Mouse (Mus musculus): Measurements from ENCODE around the gene Hspb9. TPM values are rescaled to one million over a fixed set of nuclear protein-coding genes. Genes with fewer than 3 reads are reported as not detected.
A peak's percentile ranks its signal among the peaks of the same experiment; 100 is the strongest.

Gene Hspb9
- polyA plus RNA-seq (2014; fragmentation: Nextera tagmentation; extraction: Ambion mirVana) = 0.53 TPM in 1 of 2 replicates, not detected in the other

DNA sequence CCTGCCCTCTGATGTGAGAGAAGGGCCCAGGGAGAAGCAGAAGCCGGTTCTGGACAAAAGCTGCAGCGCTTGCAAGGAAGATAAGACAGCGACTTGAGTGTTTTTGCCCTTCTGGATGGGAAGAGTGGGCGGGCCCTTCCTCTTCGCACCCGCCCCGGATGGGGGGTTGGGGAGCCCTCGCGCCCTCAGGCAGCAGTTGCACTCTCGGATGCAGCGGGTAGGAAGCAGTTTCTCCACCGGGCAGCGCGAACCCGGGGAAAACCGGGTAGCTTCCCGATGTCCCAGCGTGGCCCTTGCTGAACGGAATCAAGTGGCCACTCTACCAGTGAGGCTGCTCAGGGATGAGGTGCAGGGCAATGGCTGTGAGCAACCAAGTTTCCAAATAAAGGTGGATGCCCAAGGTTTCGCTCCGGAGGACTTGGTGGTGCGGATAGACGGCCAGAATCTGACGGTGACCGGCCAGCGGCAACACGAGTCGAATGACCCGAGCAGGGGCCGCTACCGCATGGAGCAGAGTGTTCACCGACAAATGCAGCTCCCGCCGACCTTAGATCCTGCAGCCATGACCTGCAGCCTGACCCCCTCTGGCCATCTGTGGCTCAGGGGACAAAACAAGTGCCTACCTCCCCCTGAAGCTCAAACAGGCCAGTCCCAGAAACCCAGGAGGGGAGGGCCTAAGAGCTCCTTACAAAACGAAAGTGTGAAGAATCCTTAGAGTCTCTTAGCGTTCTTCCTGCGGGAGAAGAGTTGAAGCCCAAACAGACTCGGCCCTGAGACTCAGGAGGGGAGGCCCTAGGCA lies at the start of gene Hspb9:
Gene Hspb9, plus strand, starts transcription at position 116 of the 799 bp plus-strand sequence.
- 8% methylated on average over 38 of the region's 38 CpGs for WGBS
- Histone ChIP-seq H3K9me3 (replicated peaks; ENCODE audit: control insufficient read depth, low read length) (no peaks in the 10 kb centered on the region), H3K4me3 (ENCODE audit: low read depth, low read length) (no peak within 1 kb of the TSS), H3K27ac (ENCODE audit: low read depth, low read length) (no peak within 1 kb of the TSS), H3K9ac (ENCODE audit: low read length) (peak within 1 kb of the TSS; percentile 54; the same call in 1 of the 2 replicates), H3K27me3 (replicated peaks; ENCODE audit: control insufficient read depth, insufficient read depth, low read length) (no peaks in the 10 kb centered on the region), H3K36me3 (ENCODE audit: control insufficient read depth, insufficient read depth, low read length) (peaks cover 59% of the 10 kb centered on the region), H3K4me1 (ENCODE audit: control insufficient read depth, insufficient read depth, low read length) (peaks cover 14% of the 10 kb centered on the region), H3K4me2 (ENCODE audit: low read length) (peak within 1 kb of the TSS; percentile 31)
- DNase-seq (ENCODE audit: low spot score) (peak; percentile 39), ATAC-seq (no peak)

DNA sequence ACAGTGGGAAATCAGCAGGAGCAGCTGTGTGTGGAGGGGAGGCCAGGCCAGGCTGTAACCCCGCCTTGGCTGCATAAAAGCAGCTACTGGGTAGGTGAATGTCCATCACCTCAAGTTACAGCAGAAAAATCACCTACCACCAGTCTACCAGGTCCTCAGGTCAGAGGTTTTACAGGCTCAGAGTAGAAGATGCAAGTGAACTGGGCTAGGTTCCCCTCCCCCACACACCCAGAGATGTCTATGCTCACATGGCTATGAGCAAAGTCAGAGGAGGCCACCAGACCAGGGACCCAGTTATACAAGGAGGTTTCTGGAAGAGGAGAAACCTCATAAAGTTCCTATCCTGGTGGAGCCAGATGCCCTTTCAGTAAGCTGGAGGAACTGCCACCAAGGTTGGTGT lies 42.6 kb upstream of the Hspb9 start:
- no peak overlapping the region for H3K9ac ChIP-seq (ENCODE audit: low read length)
- 0 out of 2 replicates have a peak, but pooled peaks cover 2% of the 10 kb centered on the region for H3K9me3 ChIP-seq (replicated peaks; ENCODE audit: control insufficient read depth, low read length)
- no peak for ATAC-seq
- no peak overlapping the region for H3K4me2 ChIP-seq (ENCODE audit: low read length)
- H3K4me1 ChIP-seq (ENCODE audit: control insufficient read depth, insufficient read depth, low read length) = no peaks in the 10 kb centered on the region
- H3K27ac ChIP-seq (ENCODE audit: low read depth, low read length) = no peak overlapping the region
- no peaks in the 10 kb centered on the region for H3K27me3 ChIP-seq (replicated peaks; ENCODE audit: control insufficient read depth, insufficient read depth, low read length)
- WGBS = 74% methylated on average over 1 of the region's 1 CpGs
- no peaks in the 10 kb centered on the region for H3K36me3 ChIP-seq (ENCODE audit: control insufficient read depth, insufficient read depth, low read length)
- DNase-seq (ENCODE audit: low spot score) = no peak
- H3K4me3 ChIP-seq (ENCODE audit: low read depth, low read length) = no peak overlapping the region

DNA sequence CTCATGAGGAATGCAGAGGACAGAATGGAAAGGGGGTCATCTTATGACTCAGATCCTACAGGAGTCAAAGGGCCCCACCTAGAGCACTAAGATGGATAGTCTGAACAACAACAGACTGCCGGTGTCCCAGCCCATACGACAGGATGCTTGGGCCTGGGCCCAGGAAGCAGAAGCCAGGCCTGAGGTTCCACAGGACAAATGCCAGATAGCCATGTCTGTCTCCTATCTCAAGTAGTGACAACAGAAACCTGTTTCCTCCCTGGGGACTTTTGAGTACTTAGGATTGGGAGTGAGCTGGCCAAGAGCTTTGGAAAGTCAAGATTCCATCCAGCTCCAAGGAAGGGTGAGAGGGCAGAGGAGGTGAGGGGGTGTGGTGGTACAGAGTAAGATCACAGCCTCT lies 41.7 kb upstream of the Hspb9 start:
- Histone ChIP-seq H3K4me3 (ENCODE audit: low read depth, low read length) (no peak overlapping the region), H3K4me2 (ENCODE audit: low read length) (no peak overlapping the region), H3K9ac (ENCODE audit: low read length) (no peak overlapping the region), H3K36me3 (ENCODE audit: control insufficient read depth, insufficient read depth, low read length) (no peaks in the 10 kb centered on the region), H3K27me3 (replicated peaks; ENCODE audit: control insufficient read depth, insufficient read depth, low read length) (no peaks in the 10 kb centered on the region), H3K4me1 (ENCODE audit: control insufficient read depth, insufficient read depth, low read length) (no peaks in the 10 kb centered on the region), H3K9me3 (replicated peaks; ENCODE audit: control insufficient read depth, low read length) (0 out of 2 replicates have a peak, but pooled peaks cover 2% of the 10 kb centered on the region), H3K27ac (ENCODE audit: low read depth, low read length) (no peak overlapping the region)
- 92% methylated on average over 2 of the region's 2 CpGs for WGBS
- DNase-seq (ENCODE audit: low spot score) (no peak), ATAC-seq (no peak)

DNA sequence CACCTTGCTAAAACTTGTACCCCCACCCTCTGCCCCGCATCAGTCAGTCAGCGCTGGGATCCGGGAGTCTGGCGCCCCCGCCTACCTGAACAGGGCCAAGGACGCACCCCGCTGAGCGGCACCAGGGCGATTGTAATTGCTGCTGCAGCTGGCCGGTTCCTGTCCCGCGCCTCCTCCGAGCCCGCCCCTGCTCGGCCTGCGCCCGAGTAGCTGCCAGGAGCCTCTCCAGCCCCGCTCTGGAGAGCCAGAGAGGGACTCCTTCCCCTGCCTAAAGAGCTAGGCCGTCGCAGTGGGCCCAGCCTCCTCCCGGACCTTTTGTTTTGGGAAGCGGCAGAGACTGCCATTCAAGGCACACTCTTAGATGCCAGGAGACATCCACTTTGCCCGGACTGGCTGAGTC lies 40.5 kb upstream of the Hspb9 start:
- Histone ChIP-seq H3K4me2 (ENCODE audit: low read length) (peak overlapping the region; percentile 26; the same call in 1 of the 2 replicates), H3K27me3 (replicated peaks; ENCODE audit: control insufficient read depth, insufficient read depth, low read length) (no peaks in the 10 kb centered on the region), H3K4me1 (ENCODE audit: control insufficient read depth, insufficient read depth, low read length) (no peaks in the 10 kb centered on the region), H3K36me3 (ENCODE audit: control insufficient read depth, insufficient read depth, low read length) (no peaks in the 10 kb centered on the region), H3K27ac (ENCODE audit: low read depth, low read length) (no peak overlapping the region), H3K9me3 (replicated peaks; ENCODE audit: control insufficient read depth, low read length) (0 out of 2 replicates have a peak, but pooled peaks cover 2% of the 10 kb centered on the region), H3K9ac (ENCODE audit: low read length) (peak overlapping the region; percentile 25; the same call in 1 of the 2 replicates), H3K4me3 (ENCODE audit: low read depth, low read length) (no peak overlapping the region)
- DNase-seq (ENCODE audit: low spot score) = peak; percentile 23
- ATAC-seq = no peak
- WGBS = 2% methylated on average over 23 of the region's 23 CpGs

DNA sequence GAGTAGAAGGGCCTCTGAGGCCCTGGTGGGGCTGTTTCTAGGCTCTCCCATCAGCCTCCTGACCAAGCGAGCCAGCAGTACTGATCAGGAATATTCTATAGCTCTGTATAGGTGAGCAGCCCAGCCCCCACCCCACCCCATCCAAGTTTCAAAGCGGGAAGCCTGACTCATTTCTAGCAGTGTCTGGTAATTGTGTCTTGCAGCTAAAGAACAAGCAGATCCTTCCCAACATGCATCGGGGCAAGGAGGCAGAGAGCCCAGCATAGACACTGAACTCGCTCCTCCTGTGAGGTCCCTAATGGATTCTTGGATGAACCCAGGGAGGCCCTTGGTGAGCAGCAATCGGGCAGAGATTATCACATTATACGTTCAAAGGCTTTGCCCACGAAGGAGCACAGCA lies 35.8 kb upstream of the Hspb9 start:
- ATAC-seq = no peak
- H3K9me3 ChIP-seq (replicated peaks; ENCODE audit: control insufficient read depth, low read length) = no peaks in the 10 kb centered on the region
- WGBS = 55% methylated on average over 7 of the region's 7 CpGs

DNA sequence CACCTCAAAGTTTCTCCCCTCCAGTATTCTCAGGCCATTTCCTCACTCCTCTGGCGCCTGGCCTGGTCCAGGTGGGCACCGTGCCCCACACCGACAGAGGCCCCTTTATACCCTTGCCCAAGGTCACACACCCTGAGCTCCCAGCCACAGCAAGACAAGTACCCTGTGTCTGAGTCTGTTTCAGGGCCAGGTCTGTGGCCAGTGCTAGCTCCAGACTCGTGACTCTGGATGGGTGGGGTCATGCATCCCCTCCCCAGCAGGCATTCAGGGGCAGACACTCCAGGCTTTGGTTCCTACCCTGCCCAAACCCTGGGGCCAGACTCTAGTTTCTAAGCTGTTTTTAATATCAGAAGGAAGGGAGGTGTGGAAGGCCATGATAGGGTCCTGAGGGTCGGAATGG lies 31.8 kb upstream of the Hspb9 start:
- ATAC-seq = no peak
- 78% methylated on average over 5 of the region's 5 CpGs for WGBS

More for the DNA sequence above, 35.8 kb upstream of the Hspb9 start:
- no peak overlapping the region for H3K27ac ChIP-seq (ENCODE audit: low read depth, low read length)
- H3K4me1 ChIP-seq (ENCODE audit: control insufficient read depth, insufficient read depth, low read length) = no peaks in the 10 kb centered on the region
- DNase-seq (ENCODE audit: low spot score) = no peak
- H3K27me3 ChIP-seq (replicated peaks; ENCODE audit: control insufficient read depth, insufficient read depth, low read length) = no peaks in the 10 kb centered on the region
- H3K36me3 ChIP-seq (ENCODE audit: control insufficient read depth, insufficient read depth, low read length) = no peaks in the 10 kb centered on the region
- no peak overlapping the region for H3K4me3 ChIP-seq (ENCODE audit: low read depth, low read length)
- no peak overlapping the region for H3K9ac ChIP-seq (ENCODE audit: low read length)
- H3K4me2 ChIP-seq (ENCODE audit: low read length) = no peak overlapping the region

DNA sequence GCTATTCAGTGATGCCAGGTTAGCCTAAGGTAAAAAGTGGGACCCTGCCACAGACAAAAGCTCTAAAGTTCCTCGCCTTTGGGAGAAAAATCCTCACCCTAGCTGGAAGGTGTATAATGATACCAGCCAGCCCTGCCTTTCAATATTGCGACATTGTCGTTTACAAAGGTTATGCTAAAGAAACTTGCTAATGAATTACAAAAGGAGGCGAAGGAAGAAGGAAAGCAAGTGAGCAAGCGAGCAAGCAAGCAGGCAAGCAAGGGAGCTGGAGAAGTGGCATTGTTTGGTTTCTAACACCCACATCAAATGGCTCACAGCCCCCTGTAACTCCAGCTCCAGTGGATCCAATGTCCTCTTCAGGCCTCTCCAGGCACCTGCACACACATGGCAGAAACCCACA lies 31.1 kb upstream of the Hspb9 start:
- Histone ChIP-seq H3K36me3 (ENCODE audit: control insufficient read depth, insufficient read depth, low read length) (no peaks in the 10 kb centered on the region), H3K4me2 (ENCODE audit: low read length) (no peak overlapping the region), H3K4me3 (ENCODE audit: low read depth, low read length) (no peak overlapping the region), H3K9ac (ENCODE audit: low read length) (no peak overlapping the region), H3K27me3 (replicated peaks; ENCODE audit: control insufficient read depth, insufficient read depth, low read length) (no peaks in the 10 kb centered on the region), H3K4me1 (ENCODE audit: control insufficient read depth, insufficient read depth, low read length) (no peaks in the 10 kb centered on the region), H3K27ac (ENCODE audit: low read depth, low read length) (no peak overlapping the region), H3K9me3 (replicated peaks; ENCODE audit: control insufficient read depth, low read length) (no peaks in the 10 kb centered on the region)
- DNase-seq (ENCODE audit: low spot score) (no peak), ATAC-seq (no peak)
- WGBS = 67% methylated on average over 5 of the region's 5 CpGs

More for the DNA sequence above, 31.8 kb upstream of the Hspb9 start:
- Histone ChIP-seq H3K4me3 (ENCODE audit: low read depth, low read length) (no peak overlapping the region), H3K4me1 (ENCODE audit: control insufficient read depth, insufficient read depth, low read length) (no peaks in the 10 kb centered on the region), H3K36me3 (ENCODE audit: control insufficient read depth, insufficient read depth, low read length) (no peaks in the 10 kb centered on the region), H3K9me3 (replicated peaks; ENCODE audit: control insufficient read depth, low read length) (no peaks in the 10 kb centered on the region), H3K9ac (ENCODE audit: low read length) (no peak overlapping the region), H3K4me2 (ENCODE audit: low read length) (no peak overlapping the region), H3K27me3 (replicated peaks; ENCODE audit: control insufficient read depth, insufficient read depth, low read length) (no peaks in the 10 kb centered on the region), H3K27ac (ENCODE audit: low read depth, low read length) (no peak overlapping the region)
- DNase-seq (ENCODE audit: low spot score) = no peak

DNA sequence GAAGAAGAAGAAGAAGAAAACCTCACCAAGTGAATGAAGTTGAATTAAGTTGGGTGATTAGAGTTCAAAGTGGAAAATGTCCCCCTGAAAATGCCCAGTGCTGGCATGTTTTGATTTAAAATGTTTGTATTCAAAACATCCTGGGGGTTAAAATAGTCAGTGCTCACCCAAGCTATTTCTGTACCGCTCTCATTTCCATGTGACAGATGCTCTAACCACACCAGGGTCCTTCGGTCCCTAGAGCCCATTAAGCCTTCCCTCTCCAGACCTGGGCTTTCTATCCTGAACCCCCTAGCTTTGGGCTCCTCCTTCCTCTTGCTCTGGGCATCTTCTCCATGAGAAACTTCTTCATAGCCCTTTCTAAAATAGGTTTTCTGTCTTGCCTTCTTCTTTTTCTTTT lies 29.6 kb upstream of the Hspb9 start:
- no peak overlapping the region for H3K4me3 ChIP-seq (ENCODE audit: low read depth, low read length)
- no peak for DNase-seq (ENCODE audit: low spot score)
- H3K27ac ChIP-seq (ENCODE audit: low read depth, low read length) = no peak overlapping the region
- no peak for ATAC-seq
- no peaks in the 10 kb centered on the region for H3K36me3 ChIP-seq (ENCODE audit: control insufficient read depth, insufficient read depth, low read length)
- no peaks in the 10 kb centered on the region for H3K9me3 ChIP-seq (replicated peaks; ENCODE audit: control insufficient read depth, low read length)
- H3K9ac ChIP-seq (ENCODE audit: low read length) = no peak overlapping the region
- H3K4me2 ChIP-seq (ENCODE audit: low read length) = no peak overlapping the region
- WGBS = 90% methylated on average over 2 of the region's 2 CpGs
- no peaks in the 10 kb centered on the region for H3K27me3 ChIP-seq (replicated peaks; ENCODE audit: control insufficient read depth, insufficient read depth, low read length)
- no peaks in the 10 kb centered on the region for H3K4me1 ChIP-seq (ENCODE audit: control insufficient read depth, insufficient read depth, low read length)

DNA sequence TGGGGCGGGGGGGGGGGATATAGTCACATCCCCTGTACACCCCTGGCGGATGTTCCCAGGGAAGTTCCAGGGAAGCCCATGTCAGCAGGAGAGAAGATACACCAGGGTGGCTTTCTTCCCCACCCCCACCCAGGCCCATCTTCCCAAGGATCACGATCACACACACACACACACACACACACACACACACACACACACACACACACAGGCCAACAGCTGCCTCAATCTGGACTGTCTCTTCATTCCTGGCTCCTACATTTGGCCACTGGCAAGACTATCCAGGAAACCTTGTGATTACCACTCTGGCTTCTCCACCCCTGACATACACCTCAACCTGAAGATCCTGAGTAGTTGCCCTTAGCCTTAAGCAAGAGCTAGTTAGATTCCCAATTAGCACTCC lies 28.3 kb upstream of the Hspb9 start:
- Histone ChIP-seq H3K27ac (ENCODE audit: low read depth, low read length) (no peak overlapping the region), H3K4me2 (ENCODE audit: low read length) (no peak overlapping the region), H3K9me3 (replicated peaks; ENCODE audit: control insufficient read depth, low read length) (no peaks in the 10 kb centered on the region), H3K36me3 (ENCODE audit: control insufficient read depth, insufficient read depth, low read length) (no peaks in the 10 kb centered on the region), H3K4me1 (ENCODE audit: control insufficient read depth, insufficient read depth, low read length) (no peaks in the 10 kb centered on the region), H3K27me3 (replicated peaks; ENCODE audit: control insufficient read depth, insufficient read depth, low read length) (no peaks in the 10 kb centered on the region), H3K9ac (ENCODE audit: low read length) (no peak overlapping the region), H3K4me3 (ENCODE audit: low read depth, low read length) (no peak overlapping the region)
- 90% methylated on average over 3 of the region's 3 CpGs for WGBS
- ATAC-seq (no peak), DNase-seq (ENCODE audit: low spot score) (no peak)
